Mouse (Mus musculus) layer of hippocampus, postnatal 25 days (tissue): ENCODE results near the gene Nxn. TPM values are rescaled to one million over a fixed set of nuclear protein-coding genes. Genes with fewer than 3 reads are reported as not detected.

Source experiments
- DNase-seq, 2 experiments: peaks; one replicate each; pipeline ENCODE4 v3.0.0; 2022; ENCODE audit warnings: mixed read lengths in 2 of 2, low spot score in 1 of 2; ENCODE audit errors: extremely low spot score in 1 of 2
- total RNA-seq, 2 experiments: library from RNA; stranded (reverse); gene quantifications; 2 replicates each; pipeline ENCODE4 v1.2.3; 2021

Nxn gene
- total RNA-seq, 2 experiments from 2014 or later, result 8.9 to 12.4 TPM

DNA sequence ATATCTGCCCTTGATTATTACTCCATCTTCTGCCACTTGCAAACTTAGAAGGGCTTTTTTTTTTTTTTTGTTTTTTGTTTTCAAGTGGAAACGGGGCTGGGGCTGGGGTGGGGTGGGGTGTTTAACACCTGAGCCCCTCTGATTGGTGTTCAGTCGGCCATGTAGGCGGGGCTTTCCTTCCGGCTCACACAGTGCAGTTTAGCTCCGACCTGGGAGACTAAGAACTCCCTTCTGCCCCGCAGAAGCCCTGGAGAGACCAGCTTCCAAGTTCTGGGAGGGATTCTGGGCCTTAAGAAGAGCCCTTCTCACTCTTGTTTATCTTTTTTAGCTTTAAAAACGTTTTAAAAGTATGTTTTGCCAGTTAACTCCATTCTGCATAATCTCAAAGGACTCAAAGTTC, 61.2 kb downstream of the Nxn start:
- DNase-seq, result no peak

DNA sequence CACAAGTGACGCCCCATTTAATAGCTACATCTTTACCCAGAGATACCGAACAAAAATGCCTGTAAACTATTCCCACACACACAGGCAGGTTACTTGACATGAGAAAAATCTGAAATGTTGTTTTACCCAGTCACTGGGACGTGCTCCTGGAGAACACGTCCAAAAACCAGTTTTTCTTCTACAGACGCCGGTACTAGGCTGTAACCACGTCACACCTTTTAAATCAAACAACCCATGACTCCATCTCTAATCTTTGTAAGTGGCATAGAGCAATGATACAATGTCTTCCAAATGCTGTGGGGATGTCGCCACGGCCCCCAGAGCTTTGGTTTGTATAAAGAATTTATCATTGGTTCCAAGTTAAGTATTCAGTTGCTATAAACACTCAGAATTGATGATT, 61.7 kb downstream of the Nxn start:
- no peak for DNase-seq

DNA sequence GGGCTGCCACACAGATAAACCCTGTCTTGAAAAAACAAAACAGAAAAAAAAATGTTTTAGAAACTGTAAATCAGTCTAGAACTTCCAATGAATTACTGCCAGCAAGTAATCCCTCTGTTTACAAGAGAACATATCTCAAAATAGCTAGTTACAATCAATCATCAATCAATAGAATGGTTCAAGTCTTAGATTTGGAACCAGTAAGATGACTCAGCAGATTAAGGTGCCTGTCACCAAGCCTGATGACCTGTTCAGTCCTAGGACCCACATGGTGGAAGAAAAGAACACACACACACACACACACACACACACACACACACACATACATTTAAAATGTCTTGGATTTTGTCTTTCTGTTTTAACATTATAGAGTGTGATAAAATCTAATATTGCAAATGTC, 62.7 kb downstream of the Nxn start:
- no peak for DNase-seq

DNA sequence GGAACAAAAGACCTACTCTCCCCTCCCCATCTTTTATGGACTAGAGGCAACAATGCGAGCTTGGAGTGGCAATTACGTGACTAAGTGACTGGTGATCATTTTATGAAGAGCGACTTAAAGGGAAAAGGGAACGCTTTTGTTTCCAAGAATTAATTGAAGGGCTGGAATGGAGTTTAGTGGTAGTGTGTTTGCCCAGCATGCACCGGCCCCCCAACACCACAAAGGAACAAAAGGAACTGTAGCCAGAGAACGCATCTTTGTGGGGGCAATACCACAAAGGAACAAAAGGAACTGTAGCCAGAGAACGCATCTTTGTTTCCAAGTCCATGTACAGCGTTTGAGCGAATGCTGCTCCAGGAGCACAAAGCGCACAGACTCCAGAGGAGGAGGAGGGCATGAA, 64.0 kb downstream of the Nxn start:
- no peak for DNase-seq

DNA sequence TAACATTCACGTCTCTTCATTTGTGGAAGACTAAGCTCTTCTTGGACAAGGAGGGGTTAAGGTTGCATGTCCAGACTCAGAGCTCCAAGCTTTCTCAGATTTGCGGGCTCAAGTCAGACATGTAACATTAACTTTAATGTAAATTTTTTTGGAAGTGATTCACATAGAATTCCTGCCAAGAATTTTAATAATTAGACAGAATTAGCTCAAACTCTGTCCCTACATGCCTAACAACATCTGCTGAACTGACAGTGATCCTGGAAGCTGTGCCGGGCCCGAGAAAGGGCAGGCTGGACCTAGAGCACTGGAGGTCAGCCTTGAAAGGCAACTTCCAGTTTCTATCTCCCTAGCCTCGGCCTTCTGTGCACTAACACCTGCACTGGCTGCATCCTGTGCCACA, 66.7 kb downstream of the Nxn start:
- DNase-seq, result no peak

DNA sequence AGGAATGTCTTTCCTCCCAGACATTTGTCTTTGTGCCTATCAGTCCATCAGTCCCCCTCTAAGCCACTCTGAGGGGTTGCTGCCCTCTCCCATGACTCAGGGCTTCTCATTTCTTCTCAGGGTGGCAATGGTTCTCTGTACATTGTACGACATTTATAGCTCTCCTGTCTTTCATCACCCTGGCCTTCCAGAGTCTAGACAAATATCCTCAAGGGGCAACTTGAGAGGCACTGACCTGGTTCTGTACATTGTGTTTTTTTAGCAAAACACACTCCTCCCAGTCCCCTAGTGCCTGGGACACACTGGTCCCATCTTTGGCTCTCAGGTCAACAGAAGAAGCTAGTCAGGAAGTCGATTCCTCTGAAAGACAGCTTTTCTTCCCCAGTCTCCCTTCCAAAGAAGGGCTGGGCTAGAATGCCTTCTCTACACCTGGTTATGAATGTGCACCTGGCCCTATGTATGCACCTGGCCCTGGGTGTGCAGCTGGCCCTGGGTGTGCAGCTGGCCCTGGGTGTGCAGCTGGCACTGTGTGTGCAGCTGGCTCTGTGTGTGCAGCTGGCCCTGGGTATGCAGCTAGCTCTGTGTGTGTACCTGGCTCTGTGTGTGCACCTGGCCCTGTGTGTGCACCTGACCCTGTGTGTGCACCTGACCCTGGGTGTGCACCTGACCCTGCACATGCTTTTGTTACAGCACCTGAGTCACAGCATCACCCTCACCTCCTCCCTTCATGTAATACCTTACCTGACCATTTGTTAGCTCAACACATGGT, 70.2 kb downstream of the Nxn start:
- no peak for DNase-seq

DNA sequence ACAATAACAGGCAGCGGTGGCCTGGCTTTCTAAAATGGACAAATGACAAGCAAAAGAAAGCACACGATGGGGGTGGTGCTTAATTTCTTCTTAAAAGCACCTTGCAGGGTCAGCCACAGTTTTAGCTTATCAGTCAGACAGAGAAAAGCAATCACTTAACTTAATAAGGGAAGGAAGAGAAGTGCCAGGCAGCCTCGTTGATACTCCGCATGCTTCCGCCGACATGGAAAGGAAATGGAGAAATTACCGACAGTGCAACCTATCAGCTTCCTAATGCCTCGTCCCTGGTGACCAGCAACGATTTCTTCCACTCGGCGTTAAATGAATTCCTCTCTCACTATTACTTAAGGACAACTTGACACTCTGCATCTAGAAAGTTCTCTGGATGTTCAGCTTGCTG, 70.9 kb downstream of the Nxn start:
- DNase-seq, result no peak

DNA sequence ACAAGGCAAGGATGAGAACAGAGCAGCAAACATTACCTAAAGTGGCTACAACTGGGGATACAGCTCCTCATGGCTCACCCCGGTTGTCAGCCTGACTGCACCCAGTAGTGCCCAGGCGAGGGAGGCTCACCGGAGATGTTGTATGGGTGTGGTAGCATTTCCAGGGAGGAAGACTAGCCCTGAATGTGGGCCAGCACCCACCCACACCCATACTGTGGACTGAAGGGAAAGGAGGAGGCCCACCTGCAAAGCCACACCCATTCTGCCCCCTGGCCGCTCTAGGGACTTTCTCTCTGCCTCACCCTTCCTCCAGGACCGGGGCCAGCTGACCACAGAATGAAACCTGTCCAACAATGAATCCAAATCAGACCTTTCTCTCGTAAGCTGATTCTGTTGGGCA, 72.3 kb downstream of the Nxn start:
- no peak for DNase-seq

DNA sequence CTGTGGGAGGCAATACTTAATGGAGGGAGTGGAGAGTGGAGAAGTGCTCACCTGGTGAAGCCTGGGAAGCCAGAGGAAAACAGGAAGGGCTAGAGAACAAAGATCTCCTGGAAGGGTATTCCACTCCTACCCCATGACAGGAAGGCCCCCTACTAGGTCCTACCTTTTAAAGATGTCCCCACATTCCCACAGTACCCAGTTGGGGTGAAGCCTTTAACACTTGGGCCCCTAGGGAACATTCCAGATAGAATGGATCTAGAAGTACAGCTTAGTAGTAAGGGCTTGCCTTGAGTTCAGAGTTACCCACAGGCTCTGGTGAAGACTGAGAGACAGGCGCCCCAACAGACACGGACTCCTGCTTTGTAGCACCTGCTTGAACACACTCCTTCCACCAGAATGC, 72.9 kb downstream of the Nxn start:
- DNase-seq, result no peak

DNA sequence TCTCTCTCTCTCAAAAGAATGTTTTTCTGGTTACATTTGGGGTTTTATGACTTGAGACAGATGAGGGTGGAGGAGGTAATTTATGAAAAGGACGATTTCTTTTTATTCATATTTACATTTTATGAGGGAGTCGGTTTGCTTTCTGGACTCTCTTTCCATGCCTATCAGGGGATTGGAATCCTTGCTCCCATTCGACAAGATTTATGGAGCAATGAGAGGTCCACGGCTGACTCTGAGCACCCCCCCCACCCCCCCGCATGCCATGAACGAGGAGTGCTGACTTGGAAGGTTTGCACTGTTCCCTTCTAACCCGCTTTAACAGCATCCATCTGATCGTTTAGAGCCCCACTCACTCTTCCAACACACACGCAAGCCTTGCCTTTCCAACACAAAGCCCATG, 74.1 kb downstream of the Nxn start:
- no peak for DNase-seq

DNA sequence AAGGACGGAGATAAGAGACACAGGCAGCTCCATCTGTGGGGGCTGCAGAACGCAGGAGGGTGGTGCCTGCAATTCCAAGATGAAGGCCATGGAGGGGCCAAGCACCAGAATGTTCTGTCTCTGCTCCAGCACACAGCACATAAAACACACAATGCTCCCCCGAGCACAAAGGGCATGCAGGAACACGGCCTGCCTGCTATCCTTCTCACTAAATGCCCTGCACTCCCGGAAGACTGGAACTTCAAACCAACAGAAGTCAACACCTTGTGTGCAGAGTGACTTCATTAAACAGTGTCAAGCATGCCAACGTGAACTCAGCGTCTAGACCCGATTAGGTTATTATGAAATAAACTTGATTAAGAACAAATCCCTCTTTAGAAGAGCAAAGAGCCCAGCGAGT, 74.7 kb downstream of the Nxn start:
- DNase-seq, result no peak

DNA sequence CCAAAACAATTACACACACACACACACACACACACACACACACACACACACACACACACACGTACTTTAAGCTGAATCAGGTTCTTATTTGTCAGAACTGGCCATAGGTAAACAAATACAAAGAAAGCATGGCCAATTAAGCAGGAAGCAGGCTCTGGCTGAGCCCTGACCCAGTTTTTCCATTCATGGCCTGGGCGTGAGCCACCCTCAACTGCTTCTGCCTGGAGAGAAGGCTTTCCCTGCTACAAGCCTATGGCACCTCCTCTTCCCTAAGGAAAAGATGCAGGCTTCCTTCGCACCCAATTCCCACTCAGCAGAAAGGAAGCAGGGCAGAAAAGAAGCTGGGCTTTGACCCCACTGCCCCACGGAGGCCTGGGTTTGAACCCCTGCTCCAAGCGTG, 76.0 kb downstream of the Nxn start:
- DNase-seq, result no peak

DNA sequence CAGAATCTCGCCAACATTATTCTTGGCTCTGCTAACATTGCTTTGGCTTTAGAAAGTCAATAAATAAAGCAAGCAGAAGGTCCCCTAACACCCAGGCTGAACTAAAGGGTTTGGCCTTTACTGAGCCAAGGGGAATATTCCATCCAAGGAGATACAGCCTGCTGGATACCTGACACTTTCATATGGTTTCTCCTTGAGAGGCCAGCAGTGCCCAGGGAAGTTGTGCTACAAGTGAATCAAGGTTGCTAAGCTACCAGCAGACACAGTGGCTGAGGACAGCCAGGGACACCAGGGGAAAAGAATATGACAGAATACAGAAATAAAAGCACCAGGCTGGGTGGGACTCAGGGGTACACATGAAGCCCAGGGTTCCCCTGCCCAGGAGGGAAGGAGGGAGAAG, 76.9 kb downstream of the Nxn start:
- no peak for DNase-seq

DNA sequence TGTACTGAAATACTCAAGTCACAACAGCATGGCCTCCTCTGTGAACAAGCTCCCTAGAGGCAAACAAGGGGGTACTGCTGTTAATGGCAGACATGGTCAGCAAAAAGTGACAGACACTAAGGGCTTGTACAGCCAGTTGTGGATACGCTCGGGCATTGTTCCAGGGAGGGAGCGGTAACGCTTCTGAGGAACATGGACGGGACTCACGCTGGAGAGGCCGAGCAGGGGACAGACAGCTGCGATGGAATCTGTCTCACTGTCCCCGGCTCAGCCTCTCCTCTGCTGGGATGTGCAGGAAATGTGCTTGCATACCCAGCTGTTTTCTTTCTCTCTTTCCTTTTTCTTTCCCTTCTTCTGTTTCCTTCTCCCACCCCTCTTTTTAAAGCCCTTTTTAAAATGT, 78.5 kb downstream of the Nxn start:
- no peak for DNase-seq

DNA sequence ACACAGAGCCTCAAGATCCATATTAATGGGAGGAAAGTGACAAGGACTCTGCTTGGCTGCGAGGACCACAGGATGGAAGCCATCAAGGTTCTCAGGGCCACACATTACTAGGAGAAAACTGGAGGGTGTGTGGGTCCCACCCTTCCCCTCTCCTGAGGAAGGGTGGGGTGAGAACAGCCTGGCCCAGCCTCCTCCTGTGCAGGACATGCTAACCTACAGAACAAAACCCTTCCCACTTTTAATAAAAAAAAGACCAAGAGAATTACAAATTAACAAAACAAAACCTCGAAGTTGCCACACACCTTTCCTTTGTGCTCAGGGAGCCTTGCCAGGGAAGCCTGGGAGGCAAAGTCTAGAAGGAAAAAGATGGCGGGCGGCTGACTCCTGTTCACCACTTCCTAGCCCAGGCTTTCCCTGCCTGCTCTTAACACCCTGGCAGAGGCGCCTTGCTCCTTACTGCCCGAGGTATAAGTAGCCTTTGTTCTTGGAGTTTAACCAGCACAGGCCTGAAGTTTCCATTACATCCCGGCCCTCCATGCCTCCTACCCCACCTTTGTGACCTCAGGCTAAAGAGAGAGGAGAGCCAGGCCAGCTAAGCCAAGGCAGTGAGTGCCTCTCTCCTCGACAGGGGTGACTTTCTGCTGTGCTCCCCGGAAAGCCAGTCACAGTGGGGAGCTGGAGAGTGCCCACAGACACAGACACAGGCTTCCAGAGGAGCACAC, 79.1 kb downstream of the Nxn start:
- DNase-seq, result no peak

DNA sequence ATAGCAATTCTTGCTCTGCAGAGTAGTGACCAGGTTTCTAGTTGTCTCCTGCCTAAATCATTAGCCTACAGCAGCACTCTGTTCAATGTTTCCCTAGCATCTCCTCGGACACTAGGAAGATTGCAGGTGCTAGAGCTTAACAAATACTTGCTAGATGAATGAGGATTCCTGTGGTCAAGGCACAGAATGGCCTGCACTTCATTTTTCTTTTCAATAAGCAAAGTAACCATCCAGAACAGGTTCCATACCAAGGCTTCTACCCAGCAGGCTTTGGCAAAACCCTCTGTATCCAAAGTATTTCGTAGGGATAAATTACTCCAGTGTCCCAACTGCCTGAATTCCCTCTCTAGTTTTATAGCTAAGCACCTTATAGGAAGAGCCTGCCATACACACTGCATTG, 81.0 kb downstream of the Nxn start:
- no peak for DNase-seq

DNA sequence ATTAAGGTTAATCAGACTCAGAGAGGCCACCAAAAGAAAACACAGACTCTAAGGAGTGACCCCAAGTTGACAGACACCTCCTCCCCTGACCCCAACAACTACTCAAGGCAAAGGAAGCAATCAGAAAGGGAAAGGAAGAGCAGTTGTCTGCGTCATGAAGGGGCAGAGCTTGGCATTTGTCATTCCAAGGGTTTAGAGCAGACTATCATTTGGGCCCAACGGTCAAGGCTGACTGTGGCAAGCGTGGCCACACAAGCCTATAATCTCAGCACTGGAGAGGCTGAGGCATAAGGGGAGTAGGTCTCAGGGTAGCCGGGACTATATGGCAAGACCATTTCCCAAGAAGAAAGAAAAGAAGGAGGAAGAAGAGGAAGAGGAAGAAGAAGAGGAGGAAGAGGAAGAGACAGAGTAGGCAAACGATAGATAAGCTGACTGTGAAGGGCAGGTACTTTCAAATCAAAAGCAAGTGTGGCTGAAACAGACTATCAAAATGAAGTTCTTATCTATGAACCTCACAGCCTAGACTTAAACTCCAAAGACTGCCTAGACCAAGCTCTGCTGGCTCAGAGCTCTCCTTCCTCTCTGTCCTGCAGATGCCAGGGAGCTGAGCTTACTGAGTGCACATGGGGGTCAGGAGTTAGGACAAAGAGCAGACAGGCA, 83.0 kb downstream of the Nxn start:
- no peak for DNase-seq

DNA sequence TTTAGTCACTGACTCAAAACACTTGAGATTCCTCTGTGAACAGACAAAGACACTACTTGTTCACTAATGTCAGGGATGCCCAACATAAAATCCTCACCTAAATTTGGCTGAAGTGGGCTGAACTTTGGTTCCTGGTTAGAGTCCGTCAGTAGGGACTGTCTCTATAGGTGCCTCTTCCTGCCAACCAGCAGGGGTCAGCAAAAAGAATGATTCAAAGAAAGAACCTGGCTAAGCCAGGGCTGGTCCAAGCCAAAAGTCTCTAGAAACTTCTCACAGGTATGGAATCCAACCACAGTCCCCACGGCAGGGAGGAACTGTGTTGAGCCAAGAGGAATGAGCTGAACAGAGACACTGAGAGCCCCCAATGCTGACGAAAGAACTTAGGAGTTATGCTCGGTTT, 84.2 kb downstream of the Nxn start:
- no peak for DNase-seq

DNA sequence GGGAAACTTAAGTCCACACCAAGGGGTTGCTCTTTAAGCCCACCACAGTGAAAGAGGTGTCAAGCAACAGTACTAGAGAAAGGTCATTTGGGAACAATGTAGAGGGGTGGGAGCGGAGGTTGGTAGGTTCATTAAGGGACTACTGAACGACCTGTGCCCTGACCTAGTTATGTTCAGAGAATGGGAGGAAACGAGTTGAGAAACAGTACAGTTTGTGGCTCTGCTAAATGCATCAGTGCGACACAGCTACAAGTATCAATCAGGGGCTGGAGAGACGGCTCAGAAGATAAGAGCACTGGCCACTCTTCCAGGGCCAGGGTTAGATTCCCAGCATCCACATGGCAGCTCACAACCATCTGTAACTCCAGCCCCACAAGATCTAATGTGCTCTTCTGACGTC, 84.8 kb downstream of the Nxn start:
- DNase-seq, result no peak

DNA sequence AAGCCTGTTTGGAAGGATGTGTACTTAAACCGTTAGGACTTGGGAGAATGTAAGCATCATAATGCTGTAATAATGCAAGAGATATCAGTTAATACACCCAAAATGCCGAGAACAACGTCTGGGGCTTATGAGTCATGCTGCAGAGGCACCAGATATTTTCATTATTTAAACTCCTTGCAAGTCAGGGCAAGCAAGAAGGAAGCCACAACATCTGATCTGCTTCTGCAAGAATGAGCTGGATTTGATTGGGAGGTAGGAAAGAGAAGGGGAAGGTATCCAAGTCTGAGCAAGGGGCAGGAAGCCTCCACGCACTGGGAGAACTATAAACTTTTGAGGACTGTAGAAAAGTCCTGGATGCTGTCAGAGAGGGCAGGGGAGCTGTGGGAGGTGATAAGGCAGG, 86.1 kb downstream of the Nxn start:
- no peak for DNase-seq

DNA sequence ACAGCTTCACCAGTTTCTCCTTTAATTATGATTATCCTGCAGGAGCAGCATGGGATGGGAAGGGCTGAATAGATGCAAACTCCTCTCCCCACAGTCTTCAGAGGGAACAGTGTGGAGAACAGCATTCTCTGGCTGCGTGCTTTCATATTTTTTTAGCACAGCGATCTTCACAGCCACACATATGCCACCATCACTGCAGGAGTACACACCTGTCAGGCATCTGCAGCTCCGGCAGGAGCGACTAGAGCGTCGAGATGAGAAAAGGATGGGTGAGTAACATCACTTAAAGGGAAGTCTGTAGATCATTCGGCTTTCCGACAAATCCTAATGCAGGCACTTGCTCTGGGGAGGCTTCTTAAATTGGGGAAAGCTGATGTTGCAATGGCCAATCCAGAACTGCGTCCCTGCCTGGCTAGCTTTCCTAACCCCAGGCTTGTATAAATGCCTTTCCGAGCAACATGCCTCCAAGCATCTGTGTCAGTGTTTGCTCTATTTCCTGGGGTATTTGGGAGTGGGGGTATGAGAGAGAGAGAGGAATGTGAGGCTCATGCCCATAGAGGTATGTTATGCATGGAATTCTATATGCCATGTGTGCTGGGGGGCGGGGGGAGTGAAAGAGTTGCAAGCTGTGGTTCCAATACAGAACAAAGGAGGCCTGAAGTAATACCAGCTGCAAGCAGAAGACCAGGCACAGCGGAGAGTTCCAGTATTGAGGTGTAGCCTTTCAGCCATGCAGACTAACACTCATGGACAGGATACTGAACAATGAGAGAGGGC, 87.5 kb downstream of the Nxn start:
- no peak for DNase-seq
